Mouse (Mus musculus): Measurements from ENCODE around the gene Tefm. TPM values are rescaled to one million over a fixed set of nuclear protein-coding genes. Genes with fewer than 3 reads are reported as not detected.

Gene Tefm
- polyA plus RNA-seq, 1 experiment: 39.9 TPM

DNA sequence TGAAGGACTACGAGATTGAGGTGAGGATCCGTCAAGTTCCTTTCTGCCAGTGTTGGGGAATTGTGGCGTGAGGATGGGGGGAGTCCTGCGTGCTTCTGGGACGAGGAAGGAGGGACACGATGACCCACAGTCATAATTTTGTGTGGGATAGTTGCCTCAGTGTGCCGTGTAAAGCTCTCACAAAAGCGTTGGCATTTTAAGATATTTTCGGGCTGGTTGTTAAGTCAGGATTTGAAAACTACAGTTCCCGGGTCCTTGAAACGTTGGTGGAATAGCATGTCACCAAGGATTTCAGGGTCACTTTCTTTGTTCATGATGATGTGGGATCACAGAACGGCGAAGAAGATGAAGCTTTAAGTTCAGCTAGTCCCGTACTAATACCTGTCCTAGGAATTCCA, 52.2 kb downstream of the Tefm start:
- H3K27ac ChIP-seq (replicated peaks; ENCODE audit: low read depth, low read length): no peak overlapping the region
- H3K4me3 ChIP-seq (ENCODE audit: insufficient read depth, low read depth, low read length): peak overlapping the region; percentile 97
- H3K4me1 ChIP-seq (ENCODE audit: control insufficient read depth, insufficient read depth, insufficient read length, low read length): peaks cover 3% of the 10 kb centered on the region; the same call in 1 of the 2 replicates

DNA sequence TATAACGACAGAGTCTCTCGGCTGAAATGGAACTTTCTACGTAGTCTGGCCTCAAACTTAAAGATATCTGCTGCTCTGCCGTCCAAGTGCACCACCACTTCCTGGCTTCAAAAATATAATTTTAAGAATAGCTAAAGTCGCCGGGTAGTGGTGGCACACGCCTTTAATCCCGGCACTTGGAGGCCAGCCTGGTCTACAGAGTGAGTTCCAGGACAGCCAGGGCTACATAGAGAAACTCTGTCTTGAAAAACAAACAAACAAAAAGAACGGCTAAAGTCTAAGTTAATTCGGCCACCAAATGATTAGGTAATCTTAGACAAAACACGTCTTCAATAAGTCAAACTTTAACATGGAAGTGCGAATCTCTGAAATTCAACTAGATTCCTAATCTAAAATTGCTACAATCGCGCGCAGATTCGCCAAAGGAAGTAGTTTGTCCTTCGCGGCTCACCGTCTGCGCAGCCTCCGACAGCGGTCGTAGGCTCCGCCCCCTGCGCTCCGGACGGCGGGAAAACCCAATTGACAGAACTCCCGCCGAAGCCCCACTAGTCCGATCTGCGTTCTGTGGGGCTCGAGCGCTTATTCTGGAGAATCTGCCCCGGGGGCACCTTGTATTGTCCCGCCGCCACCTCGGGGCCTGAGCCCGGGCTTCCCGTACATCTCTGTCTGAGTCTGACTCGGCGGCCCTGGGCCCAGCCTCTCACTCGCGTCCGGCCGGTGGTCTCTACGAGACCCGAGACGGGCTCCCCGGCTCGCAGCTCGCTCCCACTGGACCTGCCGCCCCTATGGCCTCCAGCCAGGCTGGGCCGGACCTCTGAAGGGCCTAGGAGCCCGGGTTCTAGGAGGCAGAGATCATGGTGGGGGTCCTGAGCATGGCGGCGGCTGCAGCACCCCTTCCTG, 52.8 kb downstream of the Tefm start, which contains the start of gene Atad5:
Atad5 (plus strand) TSS at position 484 of the 900 bp plus-strand sequence.
- Histone ChIP-seq H3K4me3 (ENCODE audit: insufficient read depth, low read depth, low read length) (peak within 1 kb of the TSS; percentile 97), H3K27ac (replicated peaks; ENCODE audit: low read depth, low read length) (no peak within 1 kb of the TSS), H3K4me1 (ENCODE audit: control insufficient read depth, insufficient read depth, insufficient read length, low read length) (peaks cover 3% of the 10 kb centered on the region; the same call in 1 of the 2 replicates)

DNA sequence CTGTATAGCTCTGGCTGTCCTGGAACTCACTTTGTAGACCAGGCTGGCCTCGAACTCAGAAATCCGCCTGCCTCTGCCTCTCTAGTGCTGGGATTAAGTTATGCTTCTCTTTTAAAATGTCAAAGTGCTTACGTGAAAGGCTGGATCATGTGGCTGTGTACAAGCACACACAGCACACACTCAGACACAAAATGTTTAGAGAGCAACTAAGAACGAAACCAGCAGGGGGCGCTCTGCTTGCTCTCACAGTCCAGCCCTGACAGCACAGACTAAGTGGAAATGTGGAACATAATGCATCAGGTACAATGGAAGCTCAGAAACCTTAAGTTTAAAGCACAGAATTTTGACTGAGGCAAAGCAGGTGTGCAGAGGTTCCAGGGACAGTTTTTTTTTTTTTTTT, 55.1 kb downstream of the Tefm start:
- H3K27ac ChIP-seq (replicated peaks; ENCODE audit: low read depth, low read length): no peak overlapping the region
- H3K4me1 ChIP-seq (ENCODE audit: control insufficient read depth, insufficient read depth, insufficient read length, low read length): peaks cover 3% of the 10 kb centered on the region; the same call in 1 of the 2 replicates
- H3K4me3 ChIP-seq (ENCODE audit: insufficient read depth, low read depth, low read length): no peak overlapping the region

Other genes with a start within 250 kb of the Tefm start
- gene Utp6, start 179.8 kb downstream of the Tefm start, polyA plus RNA-seq (2012; ENCODE audit: insufficient read depth, insufficient read length, missing spikeins): 21.2 and 27.0 TPM in 2 replicates
- 15.0 and 20.6 TPM in 2 replicates for gene Suz12, start 149.1 kb downstream of the Tefm start, polyA plus RNA-seq (2012; ENCODE audit: insufficient read depth, insufficient read length, missing spikeins)
- gene Crlf3, start 61.2 kb downstream of the Tefm start, polyA plus RNA-seq (2012; ENCODE audit: insufficient read depth, insufficient read length, missing spikeins): 10.1 and 10.6 TPM in 2 replicates
- gene Atad5, start 52.8 kb downstream of the Tefm start, polyA plus RNA-seq (2012; ENCODE audit: insufficient read depth, insufficient read length, missing spikeins): 0.75 and 0.79 TPM in 2 replicates
- 2.9 and 5.8 TPM in 2 replicates for gene Adap2, start 11.9 kb upstream of the Tefm start, polyA plus RNA-seq (2012; ENCODE audit: insufficient read depth, insufficient read length, missing spikeins)
- gene Rnf135, start 41.7 kb upstream of the Tefm start, polyA plus RNA-seq (2012; ENCODE audit: insufficient read depth, insufficient read length, missing spikeins): 4.2 and 4.3 TPM in 2 replicates
- 40.7 and 54.8 TPM in 2 replicates for gene Rhot1, start 66.8 kb upstream of the Tefm start, polyA plus RNA-seq (2012; ENCODE audit: insufficient read depth, insufficient read length, missing spikeins)
- gene Rhbdl3, start 158.7 kb upstream of the Tefm start, polyA plus RNA-seq (2012; ENCODE audit: insufficient read depth, insufficient read length, missing spikeins): 0.28 and 1.5 TPM in 2 replicates
- gene 5730455P16Rik, start 235.9 kb upstream of the Tefm start, polyA plus RNA-seq (2012; ENCODE audit: insufficient read depth, insufficient read length, missing spikeins): 18.2 and 19.7 TPM in 2 replicates
- 52.9 and 109 TPM in 2 replicates for gene Zfp207, start 241.1 kb upstream of the Tefm start, polyA plus RNA-seq (2012; ENCODE audit: insufficient read depth, insufficient read length, missing spikeins)

Measured in brown adipose tissue, adult 24 weeks (tissue).